Mouse (Mus musculus) embryo, embryonic 9.5 days (tissue): ENCODE measurements at regions not wholly inside any gene's neighbourhood (a gene's known extent, or its start where the extent isn't known, plus 50 kb on each side); places are given as distances from the start of the nearest gene placed in this dataset.
A peak's percentile ranks its signal among the peaks of the same experiment; 100 is the strongest.

Experiments
- DNase-seq: peaks from one replicate; pipeline ENCODE4 v3.0.0-alpha.2; 2017; ENCODE audit errors: extremely low spot score

GRCm38 (mm10) chr4:92311891-92312290 is 120.3 kb upstream of the Gm12666 start:
- DNase-seq = no peak

- DNase-seq = no peak
Measured at GRCm38 (mm10) chr4:92265878-92266277, 74.3 kb upstream of the Gm12666 start.

- peak; percentile 5 for DNase-seq
Measured at GRCm38 (mm10) chr4:92246800-92247199, 55.3 kb upstream of the Gm12666 start.
